Mouse (Mus musculus): Measurements from ENCODE around the gene Mall. TPM values are rescaled to one million over a fixed set of nuclear protein-coding genes. Genes with fewer than 3 reads are reported as not detected.

Mall gene
- total RNA-seq, 2 experiments from 2014 or later = 6.3 to 7.2 TPM

Other genes with a start within 250 kb of the Mall start
- gene Kcnip3, start 207.8 kb downstream of the Mall start, total RNA-seq (2021) = under 1 TPM; 0.49 to 0.59 TPM
- gene Prom2, start 188.5 kb downstream of the Mall start, total RNA-seq (2021) = not detected
- 1 to 10 TPM; 1.7 to 2.4 TPM for gene Zfp661, start 142.8 kb downstream of the Mall start, total RNA-seq (2021)
- gene Mrps5, start 142.7 kb downstream of the Mall start, total RNA-seq (2021) = 10 to 100 TPM; 89.6 to 96.3 TPM
- gene Mal, start 73.2 kb downstream of the Mall start, total RNA-seq (2021) = 10 to 100 TPM; 14.7 to 24.5 TPM
- gene Nphp1, start 59.0 kb upstream of the Mall start, total RNA-seq (2021) = 10 to 100 TPM; 12.9 to 14.1 TPM
- 10 to 100 TPM; 64.1 to 80.2 TPM for gene Mtln, start 62.6 kb upstream of the Mall start, total RNA-seq (2021)
- 1 to 10 TPM; 3.7 to 5.1 TPM for gene Bub1, start 101.9 kb upstream of the Mall start, total RNA-seq (2021)
- under 1 TPM; 0.11 to 0.14 TPM for gene Acoxl, start 108.9 kb upstream of the Mall start, total RNA-seq (2021)